ENCODE assay signal across 8 mouse cellular contexts in genomic region chr15:79687646-79688267, GRCm38 (mm10). TPM values are rescaled to one million over a fixed set of nuclear protein-coding genes. Genes with fewer than 3 reads are reported as not detected.
DNase-seq lines count a peak whose midpoint lies in the region; ATAC-seq and TF ChIP-seq lines count a peak whose summit lies in the region.

Josd1 (minus strand) TSS chr15:79687919.

- H3K9me3 ChIP-seq in CH12.LX (replicated peaks; ENCODE audit: low read length), result no peaks in the 10 kb centered on the region
- no peaks in the 10 kb centered on the region for H3K9me3 ChIP-seq in forebrain, embryonic 12.5 days
- no peaks in the 10 kb centered on the region for H3K9me3 ChIP-seq in heart, postnatal 0 days (replicated peaks; ENCODE audit: control insufficient read depth, low read length)
- H3K9me3 ChIP-seq in liver, embryonic 16.5 days (replicated peaks; ENCODE audit: control insufficient read depth, low read length), result no peaks in the 10 kb centered on the region
- no peaks in the 10 kb centered on the region for H3K9me3 ChIP-seq in neural tube, embryonic 13.5 days

- dilution Hi-C loops in CH12.LX (cut with MboI; ENCODE audit: extremely low pct_ligation_motif_present, extremely low pct_unique_long_range_greater_than_20kb, low sequenced_read_pairs), result no loop called here

- peaks cover 8 to 66% of the 10 kb centered on the region in 2 experiments for H3K4me1 ChIP-seq in CH12.LX (ENCODE audit: control insufficient read depth in 1 of 2, insufficient read depth in 2 of 2)
- H3K4me1 ChIP-seq in forebrain, embryonic 12.5 days, result peaks cover 69% of the 10 kb centered on the region
- H3K4me1 ChIP-seq in heart, postnatal 0 days (ENCODE audit: control insufficient read depth, insufficient read depth), result peaks cover 59% of the 10 kb centered on the region
- peaks cover 65% of the 10 kb centered on the region for H3K4me1 ChIP-seq in liver, embryonic 16.5 days (ENCODE audit: control insufficient read depth, low read depth, low read length)
- peaks cover 69% of the 10 kb centered on the region for H3K4me1 ChIP-seq in neural tube, embryonic 13.5 days (replicated peaks)
- peaks cover 11% of the 10 kb centered on the region for H3K4me1 ChIP-seq in testis, adult 2 months (ENCODE audit: control insufficient read depth, insufficient read depth, low read length)

- TF ChIP-seq RAD21 in CH12.LX (IDR thresholded peaks at IDR 0.05; ENCODE audit: low read depth, low read length), result no peak

- DNase-seq in CH12.LX (ENCODE audit: extremely low read depth), result peak; percentile 90
- DNase-seq in c-Kit-positive CD71-positive TER-119-negative erythroid progenitor cells, embryonic 14.5 days (ENCODE audit: low read depth), result peak; percentile 90
- peak; percentile 95 for DNase-seq in heart, postnatal 0 days (ENCODE audit: low spot score)
- peak; percentile 96 to 97 for DNase-seq in kidney, postnatal 4 days

- H3K79me2 ChIP-seq in CH12.LX (replicated peaks; ENCODE audit: control insufficient read depth, extremely low read depth, insufficient read depth, poor library complexity, severe bottlenecking), result peaks cover 61% of the 10 kb centered on the region

- peak within 1 kb of the TSS; percentile 90 to 94 (median 91) for H3K4me3 ChIP-seq in CH12.LX (replicated peaks in 1 of 3; ENCODE audit: low read depth in 2 of 3, low read length in 2 of 3, poor library complexity in 1 of 3)
- peak within 1 kb of the TSS; percentile 77 for H3K4me3 ChIP-seq in forebrain, embryonic 12.5 days (replicated peaks)
- peak within 1 kb of the TSS; percentile 88 for H3K4me3 ChIP-seq in heart, postnatal 0 days (ENCODE audit: low read depth, low read length)
- H3K4me3 ChIP-seq in liver, embryonic 16.5 days (ENCODE audit: low read depth, low read length), result peak within 1 kb of the TSS; percentile 92
- H3K4me3 ChIP-seq in neural tube, embryonic 13.5 days, result peak within 1 kb of the TSS; percentile 93
- peak within 1 kb of the TSS; percentile 96 for H3K4me3 ChIP-seq in testis, adult 2 months (ENCODE audit: control insufficient read depth, low read depth, low read length)

- TF ChIP-seq CTCF in CH12.LX (conservative IDR thresholded peaks at IDR 0.05 in 1 of 2, IDR thresholded peaks at IDR 0.05 in 1 of 2; ENCODE audit: low read depth in 2 of 2, low read length in 2 of 2), result no peak
- TF ChIP-seq CTCF in heart, postnatal 0 days (IDR thresholded peaks at IDR 0.05; ENCODE audit: low read depth), result no peak
- TF ChIP-seq CTCF in testis, adult 2 months (IDR thresholded peaks at IDR 0.05; ENCODE audit: control insufficient read depth, insufficient read depth, insufficient replicate concordance, low read depth, low read length), result 0 out of 2 replicates have a peak, but pooled peaks have one; percentile 10

- no peak for TF ChIP-seq EP300 in CH12.LX (IDR thresholded peaks at IDR 0.05; ENCODE audit: low read length)
- TF ChIP-seq EP300 in heart, postnatal 0 days (IDR thresholded peaks at IDR 0.05; ENCODE audit: low read depth), result no peak

- peak within 1 kb of the TSS; percentile 93 for H3K9ac ChIP-seq in CH12.LX (ENCODE audit: insufficient read depth, low read depth)
- H3K9ac ChIP-seq in forebrain, embryonic 12.5 days, result peak within 1 kb of the TSS; percentile 89
- H3K9ac ChIP-seq in heart, postnatal 0 days (replicated peaks; ENCODE audit: low read depth, low read length), result peak within 1 kb of the TSS; percentile 94
- H3K9ac ChIP-seq in liver, embryonic 16.5 days (ENCODE audit: low read depth, low read length), result peak within 1 kb of the TSS; percentile 98
- peak within 1 kb of the TSS; percentile 95 for H3K9ac ChIP-seq in neural tube, embryonic 13.5 days

- in situ Hi-C loops in CH12.LX (cut with MboI; ENCODE audit: low pct_ligation_motif_present, low pct_unique_long_range_greater_than_20kb, low sequenced_read_pairs), result no loop called here

- peaks cover 0 to 9% of the 10 kb centered on the region in 2 experiments for H3K36me3 ChIP-seq in CH12.LX (replicated peaks in 1 of 2; ENCODE audit: control insufficient read depth in 1 of 2, insufficient read depth in 1 of 2, low read length in 1 of 2)
- no peaks in the 10 kb centered on the region for H3K36me3 ChIP-seq in forebrain, embryonic 12.5 days (replicated peaks)
- H3K36me3 ChIP-seq in heart, postnatal 0 days (replicated peaks; ENCODE audit: control insufficient read depth, insufficient read depth, low read length), result no peaks in the 10 kb centered on the region
- no peaks in the 10 kb centered on the region for H3K36me3 ChIP-seq in liver, embryonic 16.5 days (ENCODE audit: control insufficient read depth, insufficient read depth)
- H3K36me3 ChIP-seq in neural tube, embryonic 13.5 days, result 0 out of 2 replicates have a peak, but pooled peaks cover 3% of the 10 kb centered on the region
- peaks cover 3% of the 10 kb centered on the region for H3K36me3 ChIP-seq in testis, adult 2 months (ENCODE audit: control insufficient read depth, insufficient read depth, low read length)

- H3K4me2 ChIP-seq in CH12.LX (ENCODE audit: insufficient read depth, low read depth, poor library complexity, severe bottlenecking), result peak within 1 kb of the TSS; percentile 86
- peak within 1 kb of the TSS; percentile 63 for H3K4me2 ChIP-seq in forebrain, embryonic 12.5 days
- H3K4me2 ChIP-seq in heart, postnatal 0 days (ENCODE audit: low read depth, low read length), result peak within 1 kb of the TSS; percentile 84
- peak within 1 kb of the TSS; percentile 89 for H3K4me2 ChIP-seq in liver, embryonic 16.5 days (ENCODE audit: low read depth, low read length)
- peak within 1 kb of the TSS; percentile 87 for H3K4me2 ChIP-seq in neural tube, embryonic 13.5 days

- TF ChIP-seq POLR2A in CH12.LX (IDR thresholded peaks at IDR 0.05; ENCODE audit: low read depth, low read length), result peak; percentile 85
- peak; percentile 99 for TF ChIP-seq POLR2A in testis, adult 2 months (IDR thresholded peaks at IDR 0.05; ENCODE audit: control insufficient read depth, low read depth, low read length)

- WGBS in forebrain, embryonic 12.5 days, result under 1% methylated on average over 72 of the region's 72 CpGs
- WGBS in heart, postnatal 0 days, result under 1% methylated on average over 71 of the region's 72 CpGs
- WGBS in liver, embryonic 16.5 days (ENCODE audit: insufficient replicate concordance), result under 1% methylated on average over 68 of the region's 72 CpGs
- under 1% methylated on average over 70 of the region's 72 CpGs for WGBS in neural tube, embryonic 13.5 days

- H3K27me3 ChIP-seq in CH12.LX (replicated peaks), result peaks cover 15% of the 10 kb centered on the region
- no peaks in the 10 kb centered on the region for H3K27me3 ChIP-seq in forebrain, embryonic 12.5 days
- no peaks in the 10 kb centered on the region for H3K27me3 ChIP-seq in heart, postnatal 0 days (ENCODE audit: control insufficient read depth, insufficient read depth, low read length)
- H3K27me3 ChIP-seq in liver, embryonic 16.5 days (ENCODE audit: control insufficient read depth, insufficient read depth, low read depth, low read length), result no peaks in the 10 kb centered on the region
- no peaks in the 10 kb centered on the region for H3K27me3 ChIP-seq in neural tube, embryonic 13.5 days
- no peaks in the 10 kb centered on the region for H3K27me3 ChIP-seq in testis, adult 2 months (ENCODE audit: control insufficient read depth, insufficient read depth, low read length)

- ATAC-seq in forebrain, embryonic 12.5 days (ENCODE audit: low FRiP score), result peak; percentile 60
- peak; percentile 76 for ATAC-seq in heart, postnatal 0 days (ENCODE audit: insufficient read depth, low read depth)
- ATAC-seq in liver, embryonic 16.5 days (ENCODE audit: low read depth), result peak; percentile 74
- ATAC-seq in neural tube, embryonic 13.5 days (ENCODE audit: low read depth), result peak; percentile 47

- peak within 1 kb of the TSS; percentile 85 for H3K27ac ChIP-seq in CH12.LX (ENCODE audit: insufficient read depth, low read depth)
- peak within 1 kb of the TSS; percentile 93 for H3K27ac ChIP-seq in forebrain, embryonic 12.5 days
- H3K27ac ChIP-seq in heart, postnatal 0 days (ENCODE audit: low read depth), result peak within 1 kb of the TSS; percentile 98
- peak within 1 kb of the TSS; percentile 99 for H3K27ac ChIP-seq in liver, embryonic 16.5 days (ENCODE audit: low read length)
- peak within 1 kb of the TSS; percentile 96 for H3K27ac ChIP-seq in neural tube, embryonic 13.5 days (replicated peaks)
- peak within 1 kb of the TSS; percentile 99 for H3K27ac ChIP-seq in testis, adult 2 months (ENCODE audit: control insufficient read depth, insufficient read depth, low read depth, low read length)

TF ChIP-seq in CH12.LX, 34 proteins besides CTCF, POLR2A, EP300 and RAD21 (continues in another document):
- TF ChIP-seq JUND (conservative IDR thresholded peaks at IDR 0.05; ENCODE audit: low read depth, low read length) (no peak), GABPA (IDR thresholded peaks at IDR 0.05; ENCODE audit: insufficient replicate concordance, low read depth, low read length) (peak; percentile 47), TCF12 (IDR thresholded peaks at IDR 0.05; ENCODE audit: low read depth, low read length) (peak; percentile 66; the same call in 1 of the 2 replicates), POLR2AphosphoS2 (IDR thresholded peaks at IDR 0.05; ENCODE audit: low read depth, low read length) (no peak), ZNF384 (IDR thresholded peaks at IDR 0.05; ENCODE audit: low read depth, low read length) (no peak), JUN (IDR thresholded peaks at IDR 0.05; ENCODE audit: insufficient read depth, low read depth, low read length) (no peak), NRF1 (IDR thresholded peaks at IDR 0.05; ENCODE audit: low read depth, low read length) (peak; percentile 68), RCOR1 (conservative IDR thresholded peaks at IDR 0.05; ENCODE audit: low read depth, low read length) (no peak), MEF2A (IDR thresholded peaks at IDR 0.05; ENCODE audit: borderline replicate concordance, low read depth, low read length) (peak; percentile 19; the same call in 1 of the 2 replicates), KAT2A (IDR thresholded peaks at IDR 0.05; ENCODE audit: insufficient replicate concordance, low read length) (no peak), MAZ (IDR thresholded peaks at IDR 0.05; ENCODE audit: low read depth, low read length) (peak; percentile 39; the same call in 1 of the 2 replicates), SMC3 (IDR thresholded peaks at IDR 0.05; ENCODE audit: low read depth, low read length) (no peak), MXI1 (IDR thresholded peaks at IDR 0.05; ENCODE audit: low read depth, low read length) (peak; percentile 63)

RNA-seq across cellular contexts. Expression of gene Josd1, which starts in this region (rescaled TPM):
- total RNA-seq in CH12.LX (2012; rRNA removed) (34.9 and 41.0 TPM in 2 replicates), CH12.LX (2014; rRNA removed) (48.3 and 50.6 TPM in 2 replicates)
- 28.2 and 30.1 TPM in 2 replicates for polyA plus RNA-seq in CH12.LX (2012; ENCODE audit: insufficient read length, low read depth)
- polyA plus RNA-seq in forebrain, embryonic 12.5 days (2016; fragmentation: Nextera tagmentation; extraction: Ambion mirVana), result 24.1 and 24.5 TPM in 2 replicates
- 38.4 and 60.6 TPM in 2 replicates for total RNA-seq in heart, postnatal 0 days (2014; rRNA removed; ENCODE audit: low replicate concordance)
- polyA plus RNA-seq in heart, postnatal 0 days (2015; fragmentation: Nextera tagmentation; extraction: Ambion mirVana), result 17.3 and 17.8 TPM in 2 replicates
- 19.2 and 21.6 TPM in 2 replicates for polyA plus RNA-seq in liver, embryonic 16.5 days (2015; fragmentation: Nextera tagmentation; extraction: Ambion mirVana)
- polyA plus RNA-seq in neural tube, embryonic 13.5 days (2015; fragmentation: Nextera tagmentation; extraction: Ambion mirVana), result 20.9 and 21.3 TPM in 2 replicates
- 22.6 and 24.9 TPM in 2 replicates for polyA plus RNA-seq in testis, adult 2 months (2012; rRNA removed)

Comparison
In these comparisons a context has a peak if more than half of its experiments do, and no peak if none do; other contexts are left out.
1. Peak in every context shown above with its lines: DNase-seq, ATAC-seq, H3K4me3 ChIP-seq and H3K27ac ChIP-seq.